Mouse (Mus musculus): ENCODE measurements around the gene Myoz1. TPM values are rescaled to one million over a fixed set of nuclear protein-coding genes. Genes with fewer than 3 reads are reported as not detected.

The Myoz1 gene
- polyA plus RNA-seq, 1 experiment from 2014 or later = 0.10 TPM

GRCm38 (mm10) chr14:20651000-20651399 lies 5.3 kb downstream of the Myoz1 start:
- no peak overlapping the region for H3K4me2 ChIP-seq (replicated peaks; ENCODE audit: low read depth)
- no peaks in the 10 kb centered on the region for H3K9me3 ChIP-seq (ENCODE audit: control insufficient read depth, low read length)
- ATAC-seq (ENCODE audit: low FRiP score, low TSS enrichment) (no peak), DNase-seq (ENCODE audit: low spot score) (no peak)
- TF ChIP-seq CTCF (IDR thresholded peaks at IDR 0.05; ENCODE audit: low read depth) (no peak), EP300 (optimal IDR thresholded peaks at IDR 0.05) (no peak)
- H3K36me3 ChIP-seq (ENCODE audit: control insufficient read depth, insufficient read depth, low read length) = no peaks in the 10 kb centered on the region
- no peaks in the 10 kb centered on the region for H3K4me1 ChIP-seq (replicated peaks; ENCODE audit: control insufficient read depth, insufficient read depth)
- WGBS = 72% methylated on average over 2 of the region's 2 CpGs
- no peak overlapping the region for H3K4me3 ChIP-seq (ENCODE audit: low read depth, low read length)
- no peaks in the 10 kb centered on the region for H3K27me3 ChIP-seq (ENCODE audit: control insufficient read depth, insufficient read depth, low read length)
- H3K27ac ChIP-seq (replicated peaks) = no peak overlapping the region
- no peak overlapping the region for H3K9ac ChIP-seq (ENCODE audit: low read length)

GRCm38 (mm10) chr14:20646381-20646780 lies 10.0 kb downstream of the Myoz1 start:
- Histone ChIP-seq H3K4me3 (ENCODE audit: low read depth, low read length) (no peak overlapping the region), H3K9me3 (ENCODE audit: control insufficient read depth, low read length) (no peaks in the 10 kb centered on the region), H3K4me2 (replicated peaks; ENCODE audit: low read depth) (no peak overlapping the region), H3K27me3 (ENCODE audit: control insufficient read depth, insufficient read depth, low read length) (no peaks in the 10 kb centered on the region), H3K9ac (ENCODE audit: low read length) (no peak overlapping the region), H3K4me1 (replicated peaks; ENCODE audit: control insufficient read depth, insufficient read depth) (no peaks in the 10 kb centered on the region), H3K36me3 (ENCODE audit: control insufficient read depth, insufficient read depth, low read length) (no peaks in the 10 kb centered on the region), H3K27ac (replicated peaks) (no peak overlapping the region)
- no peak for TF ChIP-seq CTCF (IDR thresholded peaks at IDR 0.05; ENCODE audit: low read depth)
- TF ChIP-seq EP300 (optimal IDR thresholded peaks at IDR 0.05) = no peak
- ATAC-seq (ENCODE audit: low FRiP score, low TSS enrichment) (no peak), DNase-seq (ENCODE audit: low spot score) (no peak)

- Histone ChIP-seq H3K27me3 (ENCODE audit: control insufficient read depth, insufficient read depth, low read length) (no peaks in the 10 kb centered on the region), H3K9ac (ENCODE audit: low read length) (no peak overlapping the region), H3K4me3 (ENCODE audit: low read depth, low read length) (no peak overlapping the region), H3K4me2 (replicated peaks; ENCODE audit: low read depth) (no peak overlapping the region), H3K36me3 (ENCODE audit: control insufficient read depth, insufficient read depth, low read length) (no peaks in the 10 kb centered on the region), H3K9me3 (ENCODE audit: control insufficient read depth, low read length) (no peaks in the 10 kb centered on the region), H3K27ac (replicated peaks) (no peak overlapping the region), H3K4me1 (replicated peaks; ENCODE audit: control insufficient read depth, insufficient read depth) (no peaks in the 10 kb centered on the region)
- DNase-seq (ENCODE audit: low spot score) (no peak), ATAC-seq (ENCODE audit: low FRiP score, low TSS enrichment) (no peak)
- TF ChIP-seq CTCF (IDR thresholded peaks at IDR 0.05; ENCODE audit: low read depth) (peak; percentile 60), EP300 (optimal IDR thresholded peaks at IDR 0.05) (no peak)
- WGBS = 39% methylated on average over 3 of the region's 3 CpGs
These were observed 10.8 kb downstream of the Myoz1 start for GRCm38 (mm10) chr14:20645547-20645946.

GRCm38 (mm10) chr14:20641438-20641875 lies 14.9 kb downstream of the Myoz1 start:
- H3K4me1 ChIP-seq (replicated peaks; ENCODE audit: control insufficient read depth, insufficient read depth) = no peaks in the 10 kb centered on the region
- no peak for ATAC-seq (ENCODE audit: low FRiP score, low TSS enrichment)
- H3K9me3 ChIP-seq (ENCODE audit: control insufficient read depth, low read length) = no peaks in the 10 kb centered on the region
- H3K36me3 ChIP-seq (ENCODE audit: control insufficient read depth, insufficient read depth, low read length) = no peaks in the 10 kb centered on the region
- DNase-seq (ENCODE audit: low spot score) = no peak
- WGBS = 11% methylated on average over 10 of the region's 10 CpGs
- H3K27me3 ChIP-seq (ENCODE audit: control insufficient read depth, insufficient read depth, low read length) = no peaks in the 10 kb centered on the region
- H3K27ac ChIP-seq (replicated peaks) = peak overlapping the region; percentile 96
- peak overlapping the region; percentile 93 for H3K9ac ChIP-seq (ENCODE audit: low read length)
- no peak for TF ChIP-seq EP300 (optimal IDR thresholded peaks at IDR 0.05)
- TF ChIP-seq CTCF (IDR thresholded peaks at IDR 0.05; ENCODE audit: low read depth) = no peak
- H3K4me3 ChIP-seq (ENCODE audit: low read depth, low read length) = peak overlapping the region; percentile 75
- H3K4me2 ChIP-seq (replicated peaks; ENCODE audit: low read depth) = peak overlapping the region; percentile 81

- ATAC-seq (ENCODE audit: low FRiP score, low TSS enrichment) = peak; percentile 97
- peak; percentile 97 for DNase-seq (ENCODE audit: low spot score)
- WGBS = under 1% methylated on average over 72 of the region's 73 CpGs
- Histone ChIP-seq H3K36me3 (ENCODE audit: control insufficient read depth, insufficient read depth, low read length) (no peaks in the 10 kb centered on the region), H3K27ac (replicated peaks) (peak within 1 kb of the TSS; percentile 96), H3K4me1 (replicated peaks; ENCODE audit: control insufficient read depth, insufficient read depth) (no peaks in the 10 kb centered on the region), H3K27me3 (ENCODE audit: control insufficient read depth, insufficient read depth, low read length) (no peaks in the 10 kb centered on the region), H3K9ac (ENCODE audit: low read length) (peak within 1 kb of the TSS; percentile 93), H3K9me3 (ENCODE audit: control insufficient read depth, low read length) (no peaks in the 10 kb centered on the region), H3K4me3 (ENCODE audit: low read depth, low read length) (peak within 1 kb of the TSS; percentile 75), H3K4me2 (replicated peaks; ENCODE audit: low read depth) (peak within 1 kb of the TSS; percentile 81)
- TF ChIP-seq CTCF (IDR thresholded peaks at IDR 0.05; ENCODE audit: low read depth) = no peak; the same call in 1 of the 2 replicates
- TF ChIP-seq EP300 (optimal IDR thresholded peaks at IDR 0.05) = peak; percentile 97
These were observed 15.5 kb downstream of the Myoz1 start, which contains the start of gene Usp54 for GRCm38 (mm10) chr14:20640644-20641437. Gene Usp54, minus strand, starts transcription at chr14:20641063.
